Mouse (Mus musculus) liver, postnatal 0 days (tissue): Measurements from ENCODE around the gene Adipor2. TPM values are rescaled to one million over a fixed set of nuclear protein-coding genes. Genes with fewer than 3 reads are reported as not detected.
A peak's percentile ranks its signal among the peaks of the same experiment; 100 is the strongest.

ENCODE experiments used
- ATAC-seq: fragments of 200-750 bp; cut with Nextera tagmentation; 2 replicates; pipeline ENCODE4 v1.8.0; 2017; ENCODE audit warnings: mild to moderate bottlenecking, moderate library complexity
- DNase-seq: peaks from one replicate; pipeline ENCODE4 v3.0.0-alpha.2; 2016
- H3K27ac ChIP-seq: fragments of 300-500 bp; sonication (generic); 2 replicates; pipeline ENCODE4 v1.5.1; 2014; ENCODE audit warnings: antibody characterized with exemption, moderate library complexity, mild to moderate bottlenecking, low read depth
- H3K27me3 ChIP-seq: fragments of 300-500 bp; sonication (generic); 2 replicates; pipeline ENCODE4 v1.6.1; 2014; ENCODE audit warnings: low read length, control low read depth, mixed read lengths; ENCODE audit not compliant: insufficient read depth
- H3K36me3 ChIP-seq: fragments of 300-500 bp; sonication (generic); replicated peaks from 2 replicates; pipeline ENCODE4 v1.6.1; 2014; ENCODE audit warnings: mild to moderate bottlenecking, control low read depth, low read length, moderate library complexity, mixed read lengths; ENCODE audit not compliant: insufficient read depth
- H3K4me1 ChIP-seq: fragments of 300-500 bp; sonication (generic); 2 replicates; pipeline ENCODE4 v1.6.1; 2014; ENCODE audit warnings: antibody characterized with exemption, mild to moderate bottlenecking, control low read depth; ENCODE audit not compliant: insufficient read depth
- H3K4me2 ChIP-seq: fragments of 300-500 bp; sonication (generic); 2 replicates; pipeline ENCODE4 v1.6.1; 2014; ENCODE audit warnings: low read depth, mild to moderate bottlenecking, low read length, moderate library complexity, mixed read lengths
- H3K4me3 ChIP-seq: fragments of 300-500 bp; sonication (generic); 2 replicates; pipeline ENCODE4 v1.5.1; 2014; ENCODE audit warnings: low read depth, low read length
- H3K9ac ChIP-seq: fragments of 300-500 bp; sonication (generic); replicated peaks from 2 replicates; pipeline ENCODE4 v1.6.1; 2014; ENCODE audit warnings: mild to moderate bottlenecking, moderate library complexity
- H3K9me3 ChIP-seq: fragments of 300-500 bp; sonication (generic); 2 replicates; pipeline ENCODE4 v1.6.1; 2016; ENCODE audit warnings: mild to moderate bottlenecking, control low read depth, low read length, mixed read lengths
- CTCF ChIP-seq: sonication (generic); IDR thresholded peaks from 2 replicates; pipeline ENCODE4 v1.5.1; 2016; ENCODE audit warnings: antibody characterized with exemption, low read depth
- EP300 ChIP-seq: IDR thresholded peaks from 2 replicates; pipeline ENCODE4 v1.6.1; 2016; ENCODE audit warnings: antibody characterized with exemption, low read depth, mild to moderate bottlenecking
- WGBS: fragments of 180-500 bp; shearing (Covaris S2); extraction: QIAGEN DNeasy Blood & Tissue Kit; methylation state at CpG from one replicate; pipeline ENCODE4 v1.1.7; 2014; ENCODE audit not compliant: insufficient replicate concordance; 5-methylcytosine and 5-hydroxymethylcytosine counted together
- polyA plus RNA-seq: library from polyadenylated mRNA; unstranded; fragments of >200 nt; fragmentation: Nextera tagmentation; extraction: Ambion mirVana; gene quantifications from 2 replicates; pipeline ENCODE4 v1.2.1, GENCODE M21; 2015

The Adipor2 gene
- polyA plus RNA-seq, 1 experiment from 2014 or later, result 58.6 TPM

- H3K9me3 ChIP-seq, result no peaks in the 10 kb centered on the region
- H3K36me3 ChIP-seq, result no peaks in the 10 kb centered on the region
- H3K4me1 ChIP-seq, result no peaks in the 10 kb centered on the region
- peak within 1 kb of the TSS; percentile 22; the same call in 1 of the 2 replicates for H3K4me2 ChIP-seq
- no peak for ATAC-seq
- H3K27me3 ChIP-seq, result peaks cover 33% of the 10 kb centered on the region
- WGBS, result 1% methylated on average over 30 of the region's 31 CpGs
- H3K9ac ChIP-seq, result no peak within 1 kb of the TSS
- TF ChIP-seq EP300, result no peak
- no peak within 1 kb of the TSS for H3K27ac ChIP-seq
- DNase-seq, result no peak
- H3K4me3 ChIP-seq, result no peak within 1 kb of the TSS
Measured at GRCm38 (mm10) chr6:119330506-119330905, 87.0 kb downstream of the Adipor2 start, which contains the start of gene Lrtm2. Lrtm2 (minus strand) TSS chr6:119330766.

GRCm38 (mm10) chr6:119329936-119330335 lies 87.6 kb downstream of the Adipor2 start:
- Histone ChIP-seq H3K9me3 (no peaks in the 10 kb centered on the region), H3K4me1 (no peaks in the 10 kb centered on the region), H3K9ac (no peak overlapping the region), H3K27me3 (peaks cover 33% of the 10 kb centered on the region), H3K4me3 (no peak overlapping the region), H3K27ac (no peak overlapping the region), H3K36me3 (no peaks in the 10 kb centered on the region), H3K4me2 (no peak overlapping the region)
- 12% methylated on average over 6 of the region's 6 CpGs for WGBS
- ATAC-seq, result no peak
- TF ChIP-seq EP300, result no peak
- no peak for TF ChIP-seq CTCF
- no peak for DNase-seq

GRCm38 (mm10) chr6:119329215-119329714 lies 88.2 kb downstream of the Adipor2 start:
- no peak overlapping the region for H3K9ac ChIP-seq
- no peak for DNase-seq
- H3K4me1 ChIP-seq, result no peaks in the 10 kb centered on the region
- H3K4me3 ChIP-seq, result no peak overlapping the region
- 7% methylated on average over 8 of the region's 8 CpGs for WGBS
- TF ChIP-seq CTCF, result no peak
- TF ChIP-seq EP300, result no peak
- H3K27ac ChIP-seq, result no peak overlapping the region
- no peak overlapping the region for H3K4me2 ChIP-seq
- ATAC-seq, result no peak
- no peaks in the 10 kb centered on the region for H3K9me3 ChIP-seq
- no peaks in the 10 kb centered on the region for H3K36me3 ChIP-seq
- peaks cover 33% of the 10 kb centered on the region for H3K27me3 ChIP-seq

GRCm38 (mm10) chr6:119328521-119329115 lies 88.9 kb downstream of the Adipor2 start:
- ATAC-seq (no peak), DNase-seq (no peak)
- TF ChIP-seq EP300 (no peak), CTCF (no peak)
- no peaks in the 10 kb centered on the region for H3K36me3 ChIP-seq
- H3K4me3 ChIP-seq, result no peak overlapping the region
- H3K4me2 ChIP-seq, result no peak overlapping the region
- 14% methylated on average over 11 of the region's 11 CpGs for WGBS
- H3K9me3 ChIP-seq, result no peaks in the 10 kb centered on the region
- H3K4me1 ChIP-seq, result no peaks in the 10 kb centered on the region
- H3K27ac ChIP-seq, result no peak overlapping the region
- H3K27me3 ChIP-seq, result peaks cover 33% of the 10 kb centered on the region
- no peak overlapping the region for H3K9ac ChIP-seq

- no peak for ATAC-seq
- H3K27me3 ChIP-seq, result peaks cover 27% of the 10 kb centered on the region
- no peaks in the 10 kb centered on the region for H3K36me3 ChIP-seq
- H3K4me3 ChIP-seq, result no peak overlapping the region
- no peaks in the 10 kb centered on the region for H3K9me3 ChIP-seq
- TF ChIP-seq EP300, result no peak
- TF ChIP-seq CTCF, result no peak
- no peaks in the 10 kb centered on the region for H3K4me1 ChIP-seq
- WGBS, result 44% methylated on average over 7 of the region's 7 CpGs
- H3K4me2 ChIP-seq, result no peak overlapping the region
- no peak overlapping the region for H3K27ac ChIP-seq
- DNase-seq, result no peak
- no peak overlapping the region for H3K9ac ChIP-seq
Measured at GRCm38 (mm10) chr6:119326541-119326940, 91.0 kb downstream of the Adipor2 start.

GRCm38 (mm10) chr6:119325978-119326377 lies 91.5 kb downstream of the Adipor2 start:
- 73% methylated on average over 6 of the region's 6 CpGs for WGBS
- TF ChIP-seq EP300, result no peak
- TF ChIP-seq CTCF, result no peak
- Histone ChIP-seq H3K4me2 (no peak overlapping the region), H3K27me3 (peaks cover 22% of the 10 kb centered on the region), H3K4me3 (no peak overlapping the region), H3K36me3 (no peaks in the 10 kb centered on the region), H3K4me1 (no peaks in the 10 kb centered on the region), H3K9ac (no peak overlapping the region), H3K27ac (no peak overlapping the region), H3K9me3 (no peaks in the 10 kb centered on the region)
- DNase-seq, result no peak
- ATAC-seq, result no peak

GRCm38 (mm10) chr6:119324776-119325175 lies 92.7 kb downstream of the Adipor2 start:
- TF ChIP-seq CTCF (no peak), EP300 (no peak)
- ATAC-seq, result no peak
- H3K4me2 ChIP-seq, result no peak overlapping the region
- peaks cover 13% of the 10 kb centered on the region for H3K27me3 ChIP-seq
- no peak overlapping the region for H3K9ac ChIP-seq
- no peaks in the 10 kb centered on the region for H3K9me3 ChIP-seq
- no peaks in the 10 kb centered on the region for H3K36me3 ChIP-seq
- no peak overlapping the region for H3K4me3 ChIP-seq
- DNase-seq, result no peak
- no peak overlapping the region for H3K27ac ChIP-seq
- H3K4me1 ChIP-seq, result no peaks in the 10 kb centered on the region
- whole genome bisulfite sequencing, result 56% methylated on average over 10 of the region's 10 CpGs
